In genomic region chr5:129500722-129501634, GRCm38 (mm10) we compare ENCODE assay signal across 7 mouse cellular contexts. TPM values are rescaled to one million over a fixed set of nuclear protein-coding genes. Genes with fewer than 3 reads are reported as not detected.
DNase-seq lines count a peak whose midpoint lies in the region; ATAC-seq and TF ChIP-seq lines count a peak whose summit lies in the region.

TSS of gene Sfswap (plus strand) at chr5:129501221.

- DNase-seq in adrenal gland, postnatal 14 days = peak; percentile 84
- DNase-seq in embryonic facial prominence, embryonic 11.5 days (ENCODE audit: low spot score) = peak; percentile 85
- DNase-seq in heart, adult 18-20 months = peak; percentile 81 to 95
- DNase-seq in kidney, adult 2 months = peak; percentile 91
- DNase-seq in spleen, adult 2 months (ENCODE audit: low read depth in 1 of 2, low spot score in 2 of 2) = peak; percentile 63 to 83

- H3K36me3 ChIP-seq in embryonic facial prominence, embryonic 11.5 days (replicated peaks; ENCODE audit: control insufficient read depth, insufficient read depth, low read depth, low read length) = no peaks in the 10 kb centered on the region
- H3K36me3 ChIP-seq in kidney, adult 2 months (ENCODE audit: control insufficient read depth, insufficient read depth, low read length) = peaks cover 2% of the 10 kb centered on the region; the same call in 1 of the 2 replicates
- peaks cover 26% of the 10 kb centered on the region for H3K36me3 ChIP-seq in limb, embryonic 12.5 days
- H3K36me3 ChIP-seq in midbrain, embryonic 15.5 days (replicated peaks) = peaks cover 18% of the 10 kb centered on the region
- peaks cover 11% of the 10 kb centered on the region for H3K36me3 ChIP-seq in spleen, adult 2 months (ENCODE audit: control insufficient read depth, insufficient read depth, low read length)

- TF ChIP-seq POLR2A in kidney, adult 2 months (IDR thresholded peaks at IDR 0.05; ENCODE audit: low read depth, low read length) = peak; percentile 11
- TF ChIP-seq POLR2A in spleen, adult 2 months (IDR thresholded peaks at IDR 0.05; ENCODE audit: low read depth, low read length) = peak; percentile 15; the same call in 1 of the 2 replicates

- H3K27me3 ChIP-seq in embryonic facial prominence, embryonic 11.5 days (ENCODE audit: control insufficient read depth, insufficient read depth, low read length) = no peaks in the 10 kb centered on the region
- no peaks in the 10 kb centered on the region for H3K27me3 ChIP-seq in kidney, adult 2 months (replicated peaks; ENCODE audit: control insufficient read depth, insufficient read depth, low read length)
- H3K27me3 ChIP-seq in limb, embryonic 12.5 days = no peaks in the 10 kb centered on the region; the same call in 1 of the 2 replicates
- H3K27me3 ChIP-seq in midbrain, embryonic 15.5 days (replicated peaks) = 0 out of 2 replicates have a peak, but pooled peaks cover 5% of the 10 kb centered on the region
- no peaks in the 10 kb centered on the region for H3K27me3 ChIP-seq in spleen, adult 2 months (ENCODE audit: control insufficient read depth, insufficient read depth, low read length)

- peak within 1 kb of the TSS; percentile 93 for H3K9ac ChIP-seq in embryonic facial prominence, embryonic 11.5 days (replicated peaks; ENCODE audit: low read length)
- peak within 1 kb of the TSS; percentile 95 for H3K9ac ChIP-seq in limb, embryonic 12.5 days (replicated peaks)
- H3K9ac ChIP-seq in midbrain, embryonic 15.5 days = peak within 1 kb of the TSS; percentile 87

- peak within 1 kb of the TSS; percentile 66 for H3K4me2 ChIP-seq in embryonic facial prominence, embryonic 11.5 days (ENCODE audit: low read depth, low read length)
- peak within 1 kb of the TSS; percentile 94 for H3K4me2 ChIP-seq in limb, embryonic 12.5 days
- peak within 1 kb of the TSS; percentile 94 for H3K4me2 ChIP-seq in midbrain, embryonic 15.5 days

- H3K4me3 ChIP-seq in embryonic facial prominence, embryonic 11.5 days (ENCODE audit: low read depth, low read length) = peak within 1 kb of the TSS; percentile 98
- peak within 1 kb of the TSS; percentile 84 for H3K4me3 ChIP-seq in kidney, adult 2 months (ENCODE audit: insufficient read depth, low read depth, low read length)
- peak within 1 kb of the TSS; percentile 100 for H3K4me3 ChIP-seq in limb, embryonic 12.5 days (replicated peaks)
- peak within 1 kb of the TSS; percentile 93 for H3K4me3 ChIP-seq in midbrain, embryonic 15.5 days
- H3K4me3 ChIP-seq in spleen, adult 2 months (ENCODE audit: extremely low read depth, insufficient read depth, insufficient read length) = peak within 1 kb of the TSS; percentile 100

- ATAC-seq in embryonic facial prominence, embryonic 11.5 days (replicated peaks; ENCODE audit: insufficient number of reproducible peaks, low FRiP score, low TSS enrichment, low read depth) = peak; percentile 57
- peak; percentile 68 for ATAC-seq in limb, embryonic 12.5 days (ENCODE audit: insufficient number of reproducible peaks, insufficient read depth, low FRiP score, low TSS enrichment, low read depth)
- ATAC-seq in midbrain, embryonic 15.5 days (replicated peaks) = peak; percentile 84

- H3K4me1 ChIP-seq in embryonic facial prominence, embryonic 11.5 days (ENCODE audit: control insufficient read depth, insufficient read depth, low read length) = no peaks in the 10 kb centered on the region
- H3K4me1 ChIP-seq in kidney, adult 2 months (ENCODE audit: control insufficient read depth, insufficient read depth, low read length) = peaks cover 5% of the 10 kb centered on the region; the same call in 1 of the 2 replicates
- peaks cover 13% of the 10 kb centered on the region for H3K4me1 ChIP-seq in limb, embryonic 12.5 days (replicated peaks)
- H3K4me1 ChIP-seq in midbrain, embryonic 15.5 days = peaks cover 16% of the 10 kb centered on the region
- H3K4me1 ChIP-seq in spleen, adult 2 months (ENCODE audit: control insufficient read depth, insufficient read depth, insufficient read length) = peaks cover 8% of the 10 kb centered on the region; the same call in 1 of the 2 replicates

- no peaks in the 10 kb centered on the region for H3K9me3 ChIP-seq in embryonic facial prominence, embryonic 11.5 days (replicated peaks; ENCODE audit: control insufficient read depth, low read length)
- no peaks in the 10 kb centered on the region for H3K9me3 ChIP-seq in limb, embryonic 12.5 days
- no peaks in the 10 kb centered on the region for H3K9me3 ChIP-seq in midbrain, embryonic 15.5 days

- 0 out of 2 replicates have a peak, but pooled peaks have one; percentile 2 for TF ChIP-seq CTCF in kidney, adult 2 months (conservative IDR thresholded peaks at IDR 0.05; ENCODE audit: insufficient read depth, insufficient read length, low read depth, low read length)
- no peak for TF ChIP-seq CTCF in spleen, adult 2 months (IDR thresholded peaks at IDR 0.05; ENCODE audit: extremely low read depth, insufficient read depth, insufficient read length, insufficient replicate concordance)

- WGBS in embryonic facial prominence, embryonic 11.5 days = under 1% methylated on average over 64 of the region's 66 CpGs
- WGBS in kidney, adult 2 months = under 1% methylated on average over 66 of the region's 66 CpGs
- under 1% methylated on average over 66 of the region's 66 CpGs for WGBS in limb, embryonic 12.5 days
- WGBS in midbrain, embryonic 15.5 days = under 1% methylated on average over 66 of the region's 66 CpGs
- under 1% methylated on average over 66 of the region's 66 CpGs for WGBS in spleen, adult 2 months

- peak within 1 kb of the TSS; percentile 60 for H3K27ac ChIP-seq in embryonic facial prominence, embryonic 11.5 days (replicated peaks; ENCODE audit: low read depth, low read length)
- peak within 1 kb of the TSS; percentile 77 for H3K27ac ChIP-seq in kidney, adult 2 months (ENCODE audit: insufficient read depth, low read depth, low read length)
- H3K27ac ChIP-seq in limb, embryonic 12.5 days = peak within 1 kb of the TSS; percentile 90
- peak within 1 kb of the TSS; percentile 90 for H3K27ac ChIP-seq in midbrain, embryonic 15.5 days
- H3K27ac ChIP-seq in spleen, adult 2 months (ENCODE audit: insufficient read depth, low read length) = peak within 1 kb of the TSS; percentile 74

RNA-seq across cellular contexts. Expression of gene Sfswap, which starts in this region (rescaled TPM):
- 57.9 and 65.5 TPM in 2 replicates for total RNA-seq in adrenal gland, postnatal 14 days (2021)
- polyA plus RNA-seq in embryonic facial prominence, embryonic 11.5 days (2014; fragmentation: Nextera tagmentation; extraction: Ambion mirVana) = 47.7 and 48.1 TPM in 2 replicates
- 10 to 100 TPM; 23.2 to 29.1 TPM for total RNA-seq in heart, adult 18-20 months (2021)
- 43.8 and 55.6 TPM in 2 replicates for polyA plus RNA-seq in kidney, adult 2 months (2012; rRNA removed)
- 74.4 and 74.8 TPM in 2 replicates for polyA plus RNA-seq in limb, embryonic 12.5 days (2016; fragmentation: Nextera tagmentation; extraction: Ambion mirVana)
- polyA plus RNA-seq in midbrain, embryonic 15.5 days (2015; fragmentation: Nextera tagmentation; extraction: Ambion mirVana) = 57.6 and 60.0 TPM in 2 replicates
- polyA plus RNA-seq in spleen, adult 2 months (2012; rRNA removed) = 69.8 and 89.7 TPM in 2 replicates

Comparison
In these comparisons a context has a peak if more than half of its experiments do, and no peak if none do; other contexts are left out.
1. Peak in every context shown above with its lines: DNase-seq, ATAC-seq, H3K4me3 ChIP-seq and H3K27ac ChIP-seq.